Mouse (Mus musculus): ENCODE results near the gene Tshz2.

Tshz2 gene

DNA sequence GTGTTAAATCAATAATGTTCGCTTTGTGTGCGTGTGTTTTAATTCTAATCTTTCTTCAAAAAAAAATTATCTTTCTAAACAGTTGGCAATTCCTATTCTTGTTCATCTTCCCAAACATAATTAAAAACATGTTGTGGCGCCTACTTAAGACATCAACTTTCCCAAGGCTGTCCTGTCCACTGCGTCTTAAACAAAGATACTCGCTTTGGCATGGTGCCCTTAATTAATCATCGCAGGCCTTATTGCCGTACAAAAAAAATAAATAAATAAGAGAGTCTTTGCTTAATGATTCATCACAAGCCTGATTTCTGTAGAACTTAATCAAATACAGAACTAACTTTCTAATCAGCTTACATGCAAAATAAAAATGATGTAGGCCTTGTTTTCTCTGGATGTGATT lies 385.1 kb downstream of the Tshz2 start:
- no peak for DNase-seq

DNA sequence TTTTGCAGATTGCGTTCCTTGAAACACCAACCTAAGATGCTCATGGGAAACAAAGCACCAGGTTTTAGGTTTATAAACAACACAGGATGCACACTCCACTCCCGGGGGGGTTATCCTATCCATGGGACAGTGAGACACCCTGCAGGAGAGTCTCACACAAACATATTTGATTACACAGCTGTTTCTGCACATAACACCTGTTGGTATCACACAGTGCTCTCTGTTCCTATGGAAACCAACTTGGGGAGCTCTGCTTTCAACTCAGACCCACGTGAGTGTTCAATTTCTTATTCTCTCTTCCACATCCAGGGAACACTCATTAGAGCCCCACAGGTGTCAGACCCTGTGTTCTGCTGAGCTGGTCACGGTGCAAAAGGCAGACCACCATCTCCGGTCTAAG lies 390.1 kb downstream of the Tshz2 start:
- DNase-seq, result no peak

- DNase-seq, result no peak
These were observed 390.9 kb downstream of the Tshz2 start for GRCm38 (mm10) chr2:170023741-170024140.

DNA sequence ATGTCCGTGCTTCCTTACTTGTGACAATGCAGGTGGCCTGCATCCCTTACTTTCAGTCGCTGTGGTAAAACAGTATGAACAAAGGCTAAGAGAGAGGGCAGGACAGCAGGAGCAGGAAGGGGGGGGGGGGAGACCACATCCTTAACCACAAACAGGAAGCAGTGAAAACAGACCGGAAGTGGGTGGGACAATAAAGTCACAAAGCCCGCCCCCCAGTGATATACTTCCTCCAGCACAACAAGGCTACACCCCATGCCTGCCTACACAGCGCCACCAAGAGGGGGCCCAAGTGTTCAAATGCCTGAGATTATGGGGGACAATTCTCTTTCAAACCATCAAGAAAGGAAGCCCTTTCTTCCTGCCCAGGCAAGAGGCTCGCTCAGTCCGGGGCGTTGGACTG lies 392.1 kb downstream of the Tshz2 start:
- DNase-seq, result no peak

DNA sequence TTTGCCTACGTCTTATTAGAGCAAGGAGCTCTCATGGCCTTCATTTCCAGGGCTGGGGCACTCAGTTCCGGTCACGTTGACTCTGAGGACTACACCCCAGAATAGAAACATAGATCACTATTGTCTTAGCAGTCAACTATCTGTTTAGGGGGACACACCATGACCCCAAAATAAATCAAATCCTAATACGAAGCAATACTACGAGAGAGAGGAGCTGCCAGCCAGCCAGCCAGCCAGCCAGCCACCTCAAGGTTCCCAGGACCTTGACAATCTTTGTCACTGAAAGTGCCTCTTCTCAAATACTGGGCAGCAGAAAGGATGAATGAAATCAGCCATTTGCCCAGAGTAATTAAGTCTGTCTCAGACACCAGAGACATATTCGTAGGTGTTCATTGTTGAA lies 393.1 kb downstream of the Tshz2 start:
- no peak for DNase-seq

GRCm38 (mm10) chr2:170027837-170028236 lies 395.0 kb downstream of the Tshz2 start:
- no peak for DNase-seq

- no peak for DNase-seq
These were observed 395.9 kb downstream of the Tshz2 start for GRCm38 (mm10) chr2:170028488-170029303.

- no peak for DNase-seq
These were observed 396.6 kb downstream of the Tshz2 start for GRCm38 (mm10) chr2:170029304-170029856.

DNA sequence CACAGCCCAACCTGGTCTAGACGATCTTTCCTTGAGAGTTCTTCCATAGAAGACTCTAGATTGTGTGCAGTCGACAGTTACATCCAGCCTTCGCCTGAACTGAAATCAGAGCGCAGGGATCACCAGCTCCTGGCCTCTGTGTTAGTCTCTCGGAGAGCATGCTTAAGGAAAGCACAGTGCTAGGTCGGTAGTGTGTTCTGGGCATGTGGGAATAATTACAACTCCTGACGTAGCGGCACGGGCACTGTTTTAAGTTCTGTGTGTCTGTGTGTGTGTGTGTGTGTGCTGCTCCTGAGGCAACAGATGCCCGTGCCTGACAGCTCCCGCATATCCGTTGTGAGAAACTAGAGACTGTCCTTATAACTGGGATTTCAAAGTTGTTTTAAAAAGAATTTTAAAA lies 398.4 kb downstream of the Tshz2 start:
- no peak for DNase-seq

DNA sequence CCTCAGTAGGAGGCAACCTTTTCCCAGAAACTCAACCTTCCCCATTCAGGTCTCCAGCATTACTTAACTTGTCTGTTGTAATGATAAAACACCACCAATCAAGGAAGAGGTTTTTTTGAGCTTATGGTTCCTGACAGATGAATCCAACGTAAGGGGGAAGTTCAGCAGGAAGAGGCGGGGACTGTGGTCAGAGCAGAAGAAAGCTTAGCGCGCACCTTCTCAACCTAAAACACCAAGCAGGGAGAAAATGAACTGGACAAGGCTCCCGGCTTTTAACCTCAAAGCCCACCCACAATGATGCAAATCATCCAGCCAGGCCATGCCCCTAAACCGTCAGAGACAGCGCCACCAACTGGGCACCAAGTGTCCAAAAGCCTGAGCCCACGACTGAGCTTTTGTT lies 399.1 kb downstream of the Tshz2 start:
- DNase-seq, result no peak

GRCm38 (mm10) chr2:170033219-170033618 lies 400.4 kb downstream of the Tshz2 start:
- no peak for DNase-seq

- no peak for DNase-seq
These were observed 402.0 kb downstream of the Tshz2 start for GRCm38 (mm10) chr2:170034794-170035193.

- no peak for DNase-seq
These were observed 404.0 kb downstream of the Tshz2 start for GRCm38 (mm10) chr2:170036791-170037241.

DNA sequence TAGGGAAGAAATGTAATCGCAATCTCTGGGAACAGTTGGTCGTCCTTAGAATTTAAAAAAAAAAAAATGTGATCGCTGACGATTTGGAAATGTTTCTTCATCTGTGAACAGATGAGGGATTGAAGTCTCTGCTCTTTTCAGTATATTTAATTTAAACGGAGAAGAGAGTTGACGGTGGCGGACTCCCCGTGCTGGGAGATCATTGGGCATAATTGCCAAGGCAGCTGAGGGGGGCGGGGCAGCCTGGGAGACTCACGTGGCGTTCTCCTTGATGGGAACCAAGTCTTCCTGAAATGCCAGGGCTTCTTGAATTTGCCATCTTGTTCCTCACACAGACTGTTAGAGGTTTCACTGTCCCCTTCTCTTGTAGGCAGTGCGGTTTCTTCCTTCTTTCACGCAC lies 404.5 kb downstream of the Tshz2 start:
- DNase-seq, result no peak

GRCm38 (mm10) chr2:170039772-170040171 lies 407.0 kb downstream of the Tshz2 start:
- no peak for DNase-seq

- no peak for DNase-seq
These were observed 408.3 kb downstream of the Tshz2 start for GRCm38 (mm10) chr2:170041101-170041500.

DNA sequence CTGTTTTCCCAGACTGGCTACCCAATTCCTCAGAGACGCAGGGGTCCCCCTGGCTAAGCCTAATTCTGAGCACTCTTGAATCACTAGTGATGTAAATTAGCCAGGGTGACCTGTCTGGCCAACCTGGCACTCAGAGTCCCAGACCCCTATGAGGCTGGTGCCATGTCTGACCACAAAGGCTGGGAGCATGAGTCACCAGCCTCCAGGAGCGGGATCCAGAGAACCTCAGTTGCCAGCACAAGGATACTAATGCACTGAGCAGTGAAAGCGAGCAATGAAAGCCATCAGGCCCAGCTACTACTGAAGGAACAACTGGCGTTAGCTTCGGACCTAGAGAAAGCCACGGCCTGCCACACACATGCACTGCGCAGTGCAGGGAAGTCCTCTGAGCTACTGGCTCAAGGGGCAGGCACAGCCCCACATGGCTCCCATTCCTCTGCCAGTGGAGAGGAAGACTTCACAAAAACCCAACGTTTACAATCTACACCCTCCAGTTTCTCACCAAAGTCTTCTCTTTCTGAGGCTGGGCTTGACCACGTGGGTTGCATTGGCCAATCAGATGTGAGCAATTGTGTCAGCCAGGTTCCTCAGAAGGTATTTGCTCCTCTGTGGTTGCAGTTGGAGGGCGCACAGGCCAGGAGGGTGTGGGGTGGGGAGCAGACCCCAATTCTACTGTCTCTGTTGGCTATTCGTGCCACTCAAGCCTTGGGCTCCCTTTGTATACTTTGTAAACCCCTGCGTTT lies 409.8 kb downstream of the Tshz2 start:
- DNase-seq, result no peak

GRCm38 (mm10) chr2:170043290-170043689 lies 410.5 kb downstream of the Tshz2 start:
- no peak for DNase-seq

GRCm38 (mm10) chr2:170045896-170046295 lies 413.1 kb downstream of the Tshz2 start:
- DNase-seq, result no peak

DNA sequence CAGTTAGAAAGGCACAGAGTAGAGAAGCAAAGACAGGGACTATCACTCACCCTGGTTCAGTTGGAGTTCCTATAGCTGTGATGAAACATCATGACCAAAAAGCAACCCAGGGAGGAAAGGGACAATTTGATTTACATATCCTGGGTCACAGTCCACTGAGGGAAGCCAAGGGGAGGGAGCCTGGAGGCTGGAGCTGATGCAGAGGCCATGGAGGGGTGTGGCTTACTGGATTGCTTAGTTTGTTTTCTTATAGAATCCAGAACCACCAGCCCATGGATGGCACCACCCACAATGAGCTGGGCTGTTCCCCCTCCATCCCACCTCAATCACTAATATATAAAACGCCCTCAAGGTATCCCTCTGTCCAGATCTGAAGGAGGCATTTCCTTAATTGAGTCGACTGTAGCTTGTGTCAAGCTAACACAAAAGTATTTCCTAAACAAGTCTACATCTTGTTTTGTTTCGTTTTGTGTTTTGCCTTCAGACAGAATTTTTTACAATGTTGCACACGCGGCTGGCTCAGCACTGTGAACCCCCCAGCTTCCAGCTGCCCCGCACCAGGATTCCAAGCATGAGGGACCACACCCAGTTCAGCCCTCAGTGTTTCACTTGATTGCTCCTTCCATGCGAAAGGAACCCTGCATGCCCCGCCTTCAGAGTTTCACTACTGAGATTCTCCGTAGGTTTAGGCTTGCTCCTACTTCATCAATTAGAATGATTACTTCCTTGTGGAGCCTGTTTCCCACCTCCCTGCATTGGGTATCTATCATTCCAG lies 413.7 kb downstream of the Tshz2 start:
- DNase-seq, result no peak

GRCm38 (mm10) chr2:170048831-170049230 lies 416.0 kb downstream of the Tshz2 start:
- DNase-seq, result no peak

GRCm38 (mm10) chr2:170050651-170051050 lies 417.8 kb downstream of the Tshz2 start:
- DNase-seq, result no peak

GRCm38 (mm10) chr2:170051441-170051840 lies 418.6 kb downstream of the Tshz2 start:
- no peak for DNase-seq

Data from spleen, adult 18-20 months (tissue).